ENCODE assay signal across 8 mouse cellular contexts in genomic region chr8:79639586-79640451, GRCm38 (mm10). TPM values are rescaled to one million over a fixed set of nuclear protein-coding genes. Genes with fewer than 3 reads are reported as not detected.
DNase-seq lines count a peak whose midpoint lies in the region; ATAC-seq and TF ChIP-seq lines count a peak whose summit lies in the region.

TSS of gene Otud4 (plus strand) at chr8:79639618.

- under 1% methylated on average over 92 of the region's 103 CpGs for WGBS in forebrain, embryonic 16.5 days
- WGBS in large intestine, adult 2 months, result under 1% methylated on average over 103 of the region's 103 CpGs
- under 1% methylated on average over 83 of the region's 103 CpGs for WGBS in liver, postnatal 0 days (ENCODE audit: insufficient replicate concordance)
- whole genome bisulfite sequencing in neural tube, embryonic 12.5 days, result under 1% methylated on average over 99 of the region's 103 CpGs

- DNase-seq in ES-CJ7 (ENCODE audit: low read depth, low spot score), result peak; percentile 61
- peak; percentile 58 to 61 for DNase-seq in heart, postnatal 14 days
- no peak for DNase-seq in large intestine, adult 2 months (ENCODE audit: low read depth, low spot score)
- peak; percentile 73 for DNase-seq in liver, postnatal 0 days
- peak; percentile 71 for DNase-seq in testis, postnatal 14 days (ENCODE audit: low spot score)

- H3K9ac ChIP-seq in forebrain, embryonic 16.5 days (replicated peaks; ENCODE audit: low read depth, low read length), result peak within 1 kb of the TSS; percentile 90
- peak within 1 kb of the TSS; percentile 91 for H3K9ac ChIP-seq in liver, postnatal 0 days (replicated peaks)
- H3K9ac ChIP-seq in neural tube, embryonic 12.5 days, result peak within 1 kb of the TSS; percentile 89

- no peaks in the 10 kb centered on the region for H3K27me3 ChIP-seq in forebrain, embryonic 16.5 days (replicated peaks; ENCODE audit: control insufficient read depth, insufficient read depth, low read length)
- no peaks in the 10 kb centered on the region for H3K27me3 ChIP-seq in liver, postnatal 0 days (ENCODE audit: insufficient read depth, low read length)
- no peaks in the 10 kb centered on the region for H3K27me3 ChIP-seq in neural tube, embryonic 12.5 days (replicated peaks)

- H3K9me3 ChIP-seq in forebrain, embryonic 16.5 days (ENCODE audit: control insufficient read depth, low read length), result no peaks in the 10 kb centered on the region
- 0 out of 2 replicates have a peak, but pooled peaks cover 4% of the 10 kb centered on the region for H3K9me3 ChIP-seq in liver, postnatal 0 days (ENCODE audit: low read length)
- no peaks in the 10 kb centered on the region for H3K9me3 ChIP-seq in neural tube, embryonic 12.5 days

- H3K36me3 ChIP-seq in forebrain, embryonic 16.5 days (ENCODE audit: control insufficient read depth, insufficient read depth), result no peaks in the 10 kb centered on the region
- peaks cover 14% of the 10 kb centered on the region; the same call in 1 of the 2 replicates for H3K36me3 ChIP-seq in liver, postnatal 0 days (replicated peaks; ENCODE audit: insufficient read depth, low read length)
- H3K36me3 ChIP-seq in neural tube, embryonic 12.5 days, result peaks cover 11% of the 10 kb centered on the region; the same call in 1 of the 2 replicates

- no peak for TF ChIP-seq CTCF in liver, postnatal 0 days (IDR thresholded peaks at IDR 0.05; ENCODE audit: low read depth)

- peak within 1 kb of the TSS; percentile 99 for H3K27ac ChIP-seq in forebrain, embryonic 16.5 days (ENCODE audit: low read length)
- H3K27ac ChIP-seq in liver, postnatal 0 days (ENCODE audit: low read depth), result peak within 1 kb of the TSS; percentile 99
- H3K27ac ChIP-seq in neural tube, embryonic 12.5 days, result peak within 1 kb of the TSS; percentile 90

- TF ChIP-seq EP300 in liver, postnatal 0 days (IDR thresholded peaks at IDR 0.05; ENCODE audit: low read depth), result no peak

- H3K4me3 ChIP-seq in forebrain, embryonic 16.5 days (replicated peaks; ENCODE audit: low read length), result peak within 1 kb of the TSS; percentile 95
- peak within 1 kb of the TSS; percentile 87 for H3K4me3 ChIP-seq in liver, postnatal 0 days (ENCODE audit: low read depth, low read length)
- peak within 1 kb of the TSS; percentile 90 for H3K4me3 ChIP-seq in neural tube, embryonic 12.5 days

- H3K4me2 ChIP-seq in forebrain, embryonic 16.5 days (ENCODE audit: low read length), result peak within 1 kb of the TSS; percentile 77
- peak within 1 kb of the TSS; percentile 80 for H3K4me2 ChIP-seq in liver, postnatal 0 days (ENCODE audit: low read depth, low read length)
- peak within 1 kb of the TSS; percentile 64 for H3K4me2 ChIP-seq in neural tube, embryonic 12.5 days (replicated peaks)

- intact Hi-C loops in heart, postnatal 14 days (cut with DNase I), result loop anchor here (2.0 to 5.0 kb wide), 4 partner anchors 19 to 345 kb away; partner anchors contain the start of genes Abce1, Anapc10 and Mmaa

- H3K4me1 ChIP-seq in forebrain, embryonic 16.5 days (replicated peaks; ENCODE audit: control insufficient read depth, insufficient read depth, low read length), result peaks cover 26% of the 10 kb centered on the region
- peaks cover 22% of the 10 kb centered on the region for H3K4me1 ChIP-seq in liver, postnatal 0 days (ENCODE audit: insufficient read depth)
- H3K4me1 ChIP-seq in neural tube, embryonic 12.5 days, result peaks cover 22% of the 10 kb centered on the region

- peak; percentile 36 for ATAC-seq in cerebellum, adult (ENCODE audit: insufficient number of reproducible peaks, low FRiP score, low TSS enrichment)
- peak; percentile 53 for ATAC-seq in forebrain, embryonic 16.5 days
- peak; percentile 39 for ATAC-seq in liver, postnatal 0 days
- peak; percentile 73 for ATAC-seq in neural tube, embryonic 12.5 days (ENCODE audit: low FRiP score, low read depth)

RNA-seq across cellular contexts. Expression of gene Otud4, which starts in this region (rescaled TPM):
- polyA plus RNA-seq in forebrain, embryonic 16.5 days (2015; fragmentation: Nextera tagmentation; extraction: Ambion mirVana), result 14.1 and 15.9 TPM in 2 replicates
- 10 to 100 TPM; 45.5 to 45.7 TPM for total RNA-seq in heart, postnatal 14 days (2021)
- 12.2 and 26.0 TPM in 2 replicates for polyA plus RNA-seq in large intestine, adult 2 months (2012; rRNA removed)
- polyA plus RNA-seq in liver, postnatal 0 days (2015; fragmentation: Nextera tagmentation; extraction: Ambion mirVana), result 5.1 and 5.3 TPM in 2 replicates
- polyA plus RNA-seq in neural tube, embryonic 12.5 days (2016; fragmentation: Nextera tagmentation; extraction: Ambion mirVana), result 18.3 and 18.4 TPM in 2 replicates
